ENCODE assay signal across 8 mouse cellular contexts in genomic region chr16:43464476-43465080, GRCm38 (mm10).
DNase-seq lines count a peak whose midpoint lies in the region; ATAC-seq and TF ChIP-seq lines count a peak whose summit lies in the region.

No protein-coding gene starts in this region.

- H3K4me2 ChIP-seq in neural tube, embryonic 11.5 days (ENCODE audit: low read depth): no peak overlapping the region
- H3K4me2 ChIP-seq in neural tube, embryonic 15.5 days: no peak overlapping the region
- no peak overlapping the region for H3K4me2 ChIP-seq in kidney, embryonic 16.5 days (replicated peaks; ENCODE audit: low read depth, low read length)

- DNase-seq in neural tube, embryonic 11.5 days (ENCODE audit: low spot score): peak; percentile 12
- peak; percentile 24 for DNase-seq in gonadal fat pad, adult 2 months (ENCODE audit: low read depth)
- DNase-seq in thymus, postnatal 36 days: no peak

- H3K27me3 ChIP-seq in neural tube, embryonic 11.5 days (ENCODE audit: control insufficient read depth, insufficient read depth, low read length): no peaks in the 10 kb centered on the region
- no peaks in the 10 kb centered on the region for H3K27me3 ChIP-seq in neural tube, embryonic 15.5 days (replicated peaks)
- no peaks in the 10 kb centered on the region for H3K27me3 ChIP-seq in kidney, embryonic 16.5 days (ENCODE audit: insufficient read depth, low read length)

- ATAC-seq in neural tube, embryonic 11.5 days (ENCODE audit: insufficient read depth, low FRiP score, low TSS enrichment): no peak
- ATAC-seq in neural tube, embryonic 15.5 days (ENCODE audit: low FRiP score): no peak; the same call in 1 of the 2 replicates
- ATAC-seq in cerebellum, adult (ENCODE audit: insufficient number of reproducible peaks, low FRiP score, low TSS enrichment): peak; percentile 22; the same call in 1 of the 2 replicates
- ATAC-seq in kidney, embryonic 16.5 days (ENCODE audit: low FRiP score, low TSS enrichment): no peak
- no peak for ATAC-seq in erythroid progenitor cell, adult 5-6 weeks (replicated peaks; ENCODE audit: low FRiP score, poor library complexity, severe bottlenecking)

- no peak overlapping the region for H3K27ac ChIP-seq in neural tube, embryonic 11.5 days (ENCODE audit: low read depth, low read length)
- no peak overlapping the region; the same call in 1 of the 2 replicates for H3K27ac ChIP-seq in neural tube, embryonic 15.5 days (replicated peaks)
- H3K27ac ChIP-seq in kidney, embryonic 16.5 days (ENCODE audit: low read length): peak overlapping the region; percentile 20; the same call in 1 of the 2 replicates
- H3K27ac ChIP-seq in olfactory bulb, adult 2 months (ENCODE audit: insufficient read depth, low read depth, low read length): peak overlapping the region; percentile 74

- H3K9ac ChIP-seq in neural tube, embryonic 11.5 days (ENCODE audit: low read length): no peak overlapping the region
- H3K9ac ChIP-seq in neural tube, embryonic 15.5 days (replicated peaks): no peak overlapping the region
- H3K9ac ChIP-seq in kidney, embryonic 16.5 days (replicated peaks; ENCODE audit: low read length): no peak overlapping the region

- no peaks in the 10 kb centered on the region for H3K9me3 ChIP-seq in neural tube, embryonic 11.5 days (ENCODE audit: control insufficient read depth, low read length)
- H3K9me3 ChIP-seq in neural tube, embryonic 15.5 days (replicated peaks): no peaks in the 10 kb centered on the region
- no peaks in the 10 kb centered on the region for H3K9me3 ChIP-seq in kidney, embryonic 16.5 days (ENCODE audit: low read length)

- H3K4me1 ChIP-seq in neural tube, embryonic 11.5 days (ENCODE audit: control insufficient read depth, insufficient read depth, low read length): 0 out of 2 replicates have a peak, but pooled peaks cover 3% of the 10 kb centered on the region
- H3K4me1 ChIP-seq in neural tube, embryonic 15.5 days: peaks cover 14% of the 10 kb centered on the region
- H3K4me1 ChIP-seq in kidney, embryonic 16.5 days (ENCODE audit: insufficient read depth, low read length): peaks cover 24% of the 10 kb centered on the region
- peaks cover 9% of the 10 kb centered on the region for H3K4me1 ChIP-seq in olfactory bulb, adult 2 months (ENCODE audit: control insufficient read depth, insufficient read depth, low read length)

- no peak for TF ChIP-seq CTCF in olfactory bulb, adult 2 months (IDR thresholded peaks at IDR 0.05; ENCODE audit: insufficient read depth, low read depth, low read length)

- 75% methylated on average over 10 of the region's 10 CpGs for whole genome bisulfite sequencing in neural tube, embryonic 11.5 days
- 61% methylated on average over 10 of the region's 10 CpGs for WGBS in neural tube, embryonic 15.5 days
- WGBS in kidney, embryonic 16.5 days: 64% methylated on average over 10 of the region's 10 CpGs
- 32% methylated on average over 10 of the region's 10 CpGs for WGBS in olfactory bulb, adult 2 months

- no peak overlapping the region for H3K4me3 ChIP-seq in neural tube, embryonic 11.5 days (ENCODE audit: low read depth, low read length)
- no peak overlapping the region for H3K4me3 ChIP-seq in neural tube, embryonic 15.5 days (replicated peaks)
- no peak overlapping the region for H3K4me3 ChIP-seq in kidney, embryonic 16.5 days (ENCODE audit: low read length)
- no peak overlapping the region for H3K4me3 ChIP-seq in olfactory bulb, adult 2 months (ENCODE audit: insufficient read depth, low read depth, low read length)

- H3K36me3 ChIP-seq in neural tube, embryonic 11.5 days (ENCODE audit: control insufficient read depth, insufficient read depth, low read length): no peaks in the 10 kb centered on the region
- no peaks in the 10 kb centered on the region for H3K36me3 ChIP-seq in neural tube, embryonic 15.5 days
- H3K36me3 ChIP-seq in kidney, embryonic 16.5 days (ENCODE audit: insufficient read depth, low read length): no peaks in the 10 kb centered on the region

- TF ChIP-seq POLR2A in olfactory bulb, adult 2 months (IDR thresholded peaks at IDR 0.05; ENCODE audit: insufficient read depth, low read depth, low read length): no peak

Comparison
In these comparisons a context has a peak if more than half of its experiments do, and no peak if none do; other contexts are left out.
1. DNase-seq: peak in neural tube, embryonic 11.5 days (single experiment) and gonadal fat pad, adult 2 months (single experiment); none in thymus, postnatal 36 days (0 of 2).
2. H3K27ac ChIP-seq: peak in kidney, embryonic 16.5 days (single experiment) and olfactory bulb, adult 2 months (single experiment); none in neural tube, embryonic 11.5 days (single experiment) and neural tube, embryonic 15.5 days (single experiment).